Comparison of ENCODE assay signal across 8 mouse cellular contexts in genomic region chr8:11635611-11636081, GRCm38 (mm10). TPM values are rescaled to one million over a fixed set of nuclear protein-coding genes. Genes with fewer than 3 reads are reported as not detected.
DNase-seq lines count a peak whose midpoint lies in the region; ATAC-seq lines count a peak whose summit lies in the region.

Gene Ankrd10 (minus strand): TSS chr8:11635757.

- peak; percentile 90 for ATAC-seq in inflammation-experienced regulatory T-cells, adult 6 months
- peak; percentile 90 for ATAC-seq in megakaryocyte-erythroid progenitor cell, adult 5-6 weeks (replicated peaks; ENCODE audit: low FRiP score, low TSS enrichment, poor library complexity, severe bottlenecking)

- intact Hi-C loops in gastrocnemius, postnatal 14 days (cut with DNase I; ENCODE audit: low total_unique reads) = no loop called here
- intact Hi-C loops in left cerebral cortex, postnatal 10 days (cut with DNase I) = loop anchor here (5.0 kb wide), 2 partner anchors 62 to 78 kb away; partner anchors contain the start of gene Ing1

- peak; percentile 98 to 99 for DNase-seq in adrenal gland, adult (ENCODE audit: inconsistent age in 2 of 2, low spot score in 1 of 2)
- peak; percentile 97 for DNase-seq in embryo, embryonic 10.5 days (ENCODE audit: low spot score)
- peak; percentile 97 for DNase-seq in gastrocnemius, postnatal 14 days
- peak; percentile 93 to 96 for DNase-seq in left cerebral cortex, postnatal 10 days (ENCODE audit: extremely low spot score in 1 of 2, low spot score in 2 of 2)
- peak; percentile 97 for DNase-seq in right cerebral cortex, postnatal 25 days
- peak; percentile 95 to 96 for DNase-seq in urinary bladder, postnatal 4 days (ENCODE audit: low spot score in 2 of 2)

RNA-seq across cellular contexts. Expression of gene Ankrd10, which starts in this region (rescaled TPM):
- total RNA-seq in gastrocnemius, postnatal 14 days (2021) = 10 to 100 TPM; 24.4 to 25.2 TPM
- 10 to 100 TPM; 45.0 to 72.2 (median 70.9) TPM for polyA plus RNA-seq in inflammation-experienced regulatory T-cells, adult 6 months (2017; shearing (Covaris generic))
- total RNA-seq in left cerebral cortex, postnatal 10 days (2021) = 10 to 100 TPM; 62.8 to 64.7 TPM
- total RNA-seq in megakaryocyte-erythroid progenitor cell, adult 5-6 weeks (2014; fragmentation: Nextera tagmentation) = 69.7 and 75.0 TPM in 2 replicates
- total RNA-seq in megakaryocyte-erythroid progenitor cell, adult 5-6 weeks (2017) = 43.0 and 66.4 TPM in 2 replicates

Comparison
In these comparisons a context has a peak if more than half of its experiments do, and no peak if none do; other contexts are left out.
1. Peak in every context shown above with its lines: DNase-seq and ATAC-seq.